ENCODE assay signal across 10 mouse cellular contexts in genomic region chr14:121435794-121436193, GRCm38 (mm10). TPM values are rescaled to one million over a fixed set of nuclear protein-coding genes. Genes with fewer than 3 reads are reported as not detected.
DNase-seq lines count a peak whose midpoint lies in the region; ATAC-seq and TF ChIP-seq lines count a peak whose summit lies in the region.
"Had no signal": no experiment of that assay in that cellular context is flagged by ENCODE, and none has a peak within 500 bp of the region (broad histone marks: within the 10 kb centered on the region; RNA-seq: fewer than 3 reads in every experiment).

No protein-coding gene starts in this region.

- intact Hi-C loops in heart, adult 2 months (cut with DNase I), result no loop called here

- TF ChIP-seq RAD21 in MEL (IDR thresholded peaks at IDR 0.05; ENCODE audit: low read depth, low read length), result no peak

- no peaks in the 10 kb centered on the region for H3K4me1 ChIP-seq in kidney, embryonic 16.5 days (ENCODE audit: insufficient read depth, low read length)
- peaks cover 0 to 6% of the 10 kb centered on the region in 2 experiments; a peak in 2 of 4 replicates for H3K4me1 ChIP-seq in MEL (ENCODE audit: control insufficient read depth in 1 of 2, insufficient read depth in 2 of 2, low read length in 2 of 2)
- H3K4me1 ChIP-seq in heart, adult 2 months (ENCODE audit: control insufficient read depth, insufficient read depth, low read length), result peaks cover 8% of the 10 kb centered on the region
- peaks cover 8% of the 10 kb centered on the region; the same call in 1 of the 2 replicates for H3K4me1 ChIP-seq in liver, postnatal 0 days (ENCODE audit: insufficient read depth)
- H3K4me1 ChIP-seq in hindbrain, embryonic 16.5 days (ENCODE audit: control insufficient read depth, insufficient read depth, low read depth, low read length), result no peaks in the 10 kb centered on the region

- TF ChIP-seq CTCF in MEL (IDR thresholded peaks at IDR 0.05 in 2 of 3, conservative IDR thresholded peaks at IDR 0.05 in 1 of 3; ENCODE audit: control insufficient read depth in 1 of 3, insufficient read depth in 1 of 3, low read depth in 2 of 3, low read length in 3 of 3, poor library complexity in 1 of 3, severe bottlenecking in 1 of 3), result no peak
- TF ChIP-seq CTCF in heart, adult 2 months (IDR thresholded peaks at IDR 0.05), result no peak
- no peak for TF ChIP-seq CTCF in liver, postnatal 0 days (IDR thresholded peaks at IDR 0.05; ENCODE audit: low read depth)

- 0 out of 2 replicates have a peak, but pooled peaks have one; percentile 59 for ATAC-seq in kidney, embryonic 16.5 days (ENCODE audit: low FRiP score, low TSS enrichment)
- ATAC-seq in liver, postnatal 0 days, result peak; percentile 59
- no peak for ATAC-seq in hindbrain, embryonic 16.5 days

- no peaks in the 10 kb centered on the region for H3K9me3 ChIP-seq in kidney, embryonic 16.5 days (ENCODE audit: low read length)
- no peaks in the 10 kb centered on the region for H3K9me3 ChIP-seq in MEL (replicated peaks; ENCODE audit: insufficient read depth, low read length)
- H3K9me3 ChIP-seq in liver, postnatal 0 days (ENCODE audit: low read length), result no peaks in the 10 kb centered on the region
- H3K9me3 ChIP-seq in hindbrain, embryonic 16.5 days (ENCODE audit: control insufficient read depth, low read length), result no peaks in the 10 kb centered on the region

- H3K36me3 ChIP-seq in kidney, embryonic 16.5 days (ENCODE audit: insufficient read depth, low read length), result no peaks in the 10 kb centered on the region
- H3K36me3 ChIP-seq in MEL (ENCODE audit: control insufficient read depth in 1 of 2, insufficient read depth in 2 of 2, low read length in 2 of 2), result no peaks in the 10 kb centered on the region; a peak in 1 of 4 replicates
- no peaks in the 10 kb centered on the region for H3K36me3 ChIP-seq in heart, adult 2 months (ENCODE audit: control insufficient read depth, insufficient read depth, low read length)
- H3K36me3 ChIP-seq in liver, postnatal 0 days (replicated peaks; ENCODE audit: insufficient read depth, low read length), result no peaks in the 10 kb centered on the region
- no peaks in the 10 kb centered on the region for H3K36me3 ChIP-seq in hindbrain, embryonic 16.5 days (ENCODE audit: control insufficient read depth, insufficient read depth, low read length)

- DNase-seq in kidney, adult 9 months, result no peak
- DNase-seq in MEL (ENCODE audit: low read depth, low spot score), result peak; percentile 51
- DNase-seq in heart, adult 2 months, result peak; percentile 43 to 71
- DNase-seq in liver, postnatal 0 days, result no peak
- no peak for DNase-seq in spleen, postnatal 14 days (ENCODE audit: low spot score in 2 of 2)
- DNase-seq in cerebellum, adult 11 months, result no peak
- DNase-seq: cerebellum, adult 8-10 months had no signal

- H3K27ac ChIP-seq in kidney, embryonic 16.5 days (ENCODE audit: low read length), result no peak overlapping the region
- H3K27ac ChIP-seq in MEL (ENCODE audit: control insufficient read depth, low read depth, low read length), result no peak overlapping the region
- H3K27ac ChIP-seq in heart, adult 2 months, result peak overlapping the region; percentile 77
- 0 out of 2 replicates have a peak overlapping the region, but pooled peaks have one; percentile 48 for H3K27ac ChIP-seq in liver, postnatal 0 days (ENCODE audit: low read depth)
- H3K27ac ChIP-seq in hindbrain, embryonic 16.5 days (ENCODE audit: low read depth, low read length), result no peak overlapping the region

- H3K27me3 ChIP-seq in kidney, embryonic 16.5 days (ENCODE audit: insufficient read depth, low read length), result no peaks in the 10 kb centered on the region
- H3K27me3 ChIP-seq in MEL (ENCODE audit: control insufficient read depth in 1 of 2, insufficient read depth in 2 of 2, low read length in 2 of 2), result no peaks in the 10 kb centered on the region; a peak in 2 of 4 replicates
- H3K27me3 ChIP-seq in heart, adult 2 months (ENCODE audit: control insufficient read depth, insufficient read depth, low read length), result no peaks in the 10 kb centered on the region
- no peaks in the 10 kb centered on the region for H3K27me3 ChIP-seq in liver, postnatal 0 days (ENCODE audit: insufficient read depth, low read length)
- no peaks in the 10 kb centered on the region for H3K27me3 ChIP-seq in hindbrain, embryonic 16.5 days (replicated peaks; ENCODE audit: control insufficient read depth, insufficient read depth, low read length)
- H3K27me3 ChIP-seq: CH12.LX had no signal

- WGBS in kidney, embryonic 16.5 days, result 46% methylated on average over 6 of the region's 6 CpGs
- 21% methylated on average over 6 of the region's 6 CpGs for WGBS in heart, adult 2 months
- WGBS in liver, postnatal 0 days (ENCODE audit: insufficient replicate concordance), result 48% methylated on average over 6 of the region's 6 CpGs
- 58% methylated on average over 6 of the region's 6 CpGs for WGBS in hindbrain, embryonic 16.5 days

- no peak overlapping the region for H3K9ac ChIP-seq in kidney, embryonic 16.5 days (replicated peaks; ENCODE audit: low read length)
- no peak overlapping the region for H3K9ac ChIP-seq in MEL (ENCODE audit: control insufficient read depth, low read depth, low read length, poor library complexity, severe bottlenecking)
- H3K9ac ChIP-seq in heart, adult 2 months (ENCODE audit: low read depth, low read length), result no peak overlapping the region
- H3K9ac ChIP-seq in liver, postnatal 0 days (replicated peaks), result no peak overlapping the region
- H3K9ac ChIP-seq in hindbrain, embryonic 16.5 days (ENCODE audit: low read depth, low read length), result no peak overlapping the region

- no peak for TF ChIP-seq POLR2A in MEL (IDR thresholded peaks at IDR 0.05; ENCODE audit: control insufficient read depth in 1 of 2, insufficient read depth in 1 of 2, low read depth in 1 of 2, low read length in 2 of 2, poor library complexity in 1 of 2)
- peak; percentile 55 for TF ChIP-seq POLR2A in heart, adult 2 months (IDR thresholded peaks at IDR 0.05; ENCODE audit: insufficient read depth, low read depth, low read length)

- H3K79me2 ChIP-seq in MEL (ENCODE audit: control insufficient read depth, insufficient read depth, low read length, poor library complexity), result no peaks in the 10 kb centered on the region
- no peaks in the 10 kb centered on the region for H3K79me2 ChIP-seq in heart, adult 2 months (replicated peaks; ENCODE audit: control insufficient read depth, insufficient read depth, low read length)

- no peak for TF ChIP-seq EP300 in MEL (IDR thresholded peaks at IDR 0.05; ENCODE audit: low read depth in 1 of 2, low read length in 2 of 2)
- peak; percentile 85 for TF ChIP-seq EP300 in heart, adult 2 months (IDR thresholded peaks at IDR 0.05; ENCODE audit: insufficient read depth, low read depth, low read length)
- no peak for TF ChIP-seq EP300 in liver, postnatal 0 days (IDR thresholded peaks at IDR 0.05; ENCODE audit: low read depth)

- H3K4me3 ChIP-seq in kidney, embryonic 16.5 days (ENCODE audit: low read length), result no peak overlapping the region
- H3K4me3 ChIP-seq in MEL (ENCODE audit: control insufficient read depth in 1 of 2, insufficient read depth in 1 of 2, low read depth in 2 of 2, low read length in 2 of 2), result no peak overlapping the region
- H3K4me3 ChIP-seq in heart, adult 2 months, result no peak overlapping the region
- H3K4me3 ChIP-seq in liver, postnatal 0 days (ENCODE audit: low read depth, low read length), result no peak overlapping the region
- no peak overlapping the region for H3K4me3 ChIP-seq in hindbrain, embryonic 16.5 days (ENCODE audit: low read length)

- H3K4me2 ChIP-seq in kidney, embryonic 16.5 days (replicated peaks; ENCODE audit: low read depth, low read length), result no peak overlapping the region
- H3K4me2 ChIP-seq in liver, postnatal 0 days (ENCODE audit: low read depth, low read length), result no peak overlapping the region
- H3K4me2 ChIP-seq in hindbrain, embryonic 16.5 days (ENCODE audit: low read length), result no peak overlapping the region

TF ChIP-seq in MEL, 35 proteins besides CTCF, POLR2A, EP300 and RAD21:
- no peak for TF ChIP-seq MXI1 (IDR thresholded peaks at IDR 0.05; ENCODE audit: low read depth, low read length)
- no peak for TF ChIP-seq ELF1 (IDR thresholded peaks at IDR 0.05; ENCODE audit: low read depth, low read length)
- TF ChIP-seq GATA1 (IDR thresholded peaks at IDR 0.05; ENCODE audit: low read depth, low read length), result 0 out of 2 replicates have a peak, but pooled peaks have one; percentile 8
- TF ChIP-seq RCOR1 (IDR thresholded peaks at IDR 0.05; ENCODE audit: low read depth, low read length), result no peak
- TF ChIP-seq CHD2 (IDR thresholded peaks at IDR 0.05; ENCODE audit: low read length), result no peak
- TF ChIP-seq TBP (IDR thresholded peaks at IDR 0.05; ENCODE audit: low read depth, low read length), result no peak
- TF ChIP-seq ZC3H11A (IDR thresholded peaks at IDR 0.05; ENCODE audit: low read depth, low read length), result no peak

RNA-seq across cellular contexts. Expression of gene Stk24, which starts 56.0 kb away (rescaled TPM):
- polyA plus RNA-seq in kidney, embryonic 16.5 days (2015; fragmentation: Nextera tagmentation; extraction: Ambion mirVana), result 34.8 and 38.0 TPM in 2 replicates
- total RNA-seq in MEL (2012; rRNA removed), result 60.5 and 62.5 TPM in 2 replicates
- polyA plus RNA-seq in MEL (2012; ENCODE audit: insufficient read depth in 1 of 2, insufficient read length in 2 of 2, low read depth in 1 of 2, low replicate concordance in 2 of 2, missing spikeins in 1 of 2), result 10 to 100 TPM in 1 of 2 experiments, not detected in 1; 79.3 TPM
- 10 to 100 TPM; 70.2 to 75.6 TPM for total RNA-seq in heart, adult 2 months (2021)
- polyA plus RNA-seq in heart, adult 2 months (2012; rRNA removed), result 21.4 and 38.8 TPM in 2 replicates
- 19.3 and 20.4 TPM in 2 replicates for polyA plus RNA-seq in liver, postnatal 0 days (2015; fragmentation: Nextera tagmentation; extraction: Ambion mirVana)
- polyA plus RNA-seq in hindbrain, embryonic 16.5 days (2015; fragmentation: Nextera tagmentation; extraction: Ambion mirVana), result 14.6 and 18.5 TPM in 2 replicates

Comparison
In these comparisons a context has a peak if more than half of its experiments do, and no peak if none do; other contexts are left out.
1. H3K27ac ChIP-seq: peak in heart, adult 2 months (single experiment) and liver, postnatal 0 days (single experiment); none in kidney, embryonic 16.5 days (single experiment), MEL (single experiment) and hindbrain, embryonic 16.5 days (single experiment).
2. DNase-seq: peak in MEL (single experiment) and heart, adult 2 months (2 of 2); none in kidney, adult 9 months (single experiment), liver, postnatal 0 days (single experiment), spleen, postnatal 14 days (0 of 2) and cerebellum, adult 11 months (single experiment).